Mouse (Mus musculus) kidney, adult 8-10 months (tissue): ENCODE measurements around the gene Zmynd19.

Experiments used
- DNase-seq, 2 experiments: peaks; one replicate each; pipeline ENCODE4 v3.0.0; 2022

The Zmynd19 gene

DNA sequence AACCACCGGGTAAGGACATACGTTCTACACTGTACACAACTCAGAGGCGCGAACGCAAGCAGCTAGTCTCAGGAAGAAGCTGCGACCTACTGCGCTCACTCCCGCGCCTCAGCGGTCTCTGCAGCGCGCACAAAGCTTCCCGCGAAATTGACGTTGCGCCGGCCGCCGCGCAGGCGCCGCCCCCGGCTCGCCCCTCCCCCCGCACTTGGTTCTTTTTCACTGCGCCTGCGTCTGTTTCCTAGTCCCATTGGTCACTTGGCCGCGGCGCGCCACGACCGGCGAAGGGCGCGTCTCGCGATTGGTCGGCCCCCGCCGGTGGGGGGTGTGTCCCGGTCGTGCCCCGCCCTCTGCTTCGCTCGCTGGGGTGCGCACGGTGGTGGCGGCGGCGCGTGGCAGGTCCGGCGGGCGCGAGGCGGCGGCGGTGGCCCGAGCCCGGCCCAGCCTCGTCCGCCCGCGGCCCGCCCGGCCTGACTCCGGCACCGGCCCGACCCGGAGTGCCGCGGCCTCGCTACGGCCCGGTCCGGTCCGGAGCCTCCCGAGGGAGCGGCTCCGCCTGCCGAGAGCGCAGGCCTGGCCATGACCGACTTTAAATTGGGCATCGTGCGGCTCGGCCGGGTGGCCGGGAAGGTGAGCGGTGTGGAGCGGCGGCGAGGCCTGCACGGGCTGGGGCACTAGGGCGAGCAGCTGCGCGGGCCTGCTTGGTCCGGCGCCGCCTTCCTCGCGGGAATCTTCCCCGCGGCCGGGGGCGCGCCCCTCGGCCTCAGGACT, at the start of gene Zmynd19:
TSS of gene Zmynd19 (plus strand) at position 372 of the 768 bp plus-strand sequence.
- DNase-seq, result peak; percentile 96 to 97

DNA sequence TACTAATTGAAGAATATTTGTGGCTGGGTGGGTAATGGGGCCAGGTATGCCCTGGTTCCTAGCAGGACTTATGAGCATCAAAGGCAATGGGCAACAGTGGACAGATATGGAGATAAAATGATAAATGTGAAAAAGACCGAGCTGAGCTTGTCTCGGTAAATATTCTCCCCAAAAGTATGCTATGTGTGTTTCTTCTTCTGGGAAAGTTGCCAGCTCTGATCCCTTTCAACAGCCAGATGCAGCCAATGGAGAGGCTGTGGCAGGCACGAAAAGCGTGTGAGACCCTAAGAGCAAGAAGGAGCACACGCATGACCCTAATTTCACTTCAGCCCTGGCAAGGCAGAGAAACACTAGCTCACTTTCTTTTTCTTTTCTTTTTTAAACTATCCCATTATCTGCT, 48.5 kb upstream of the Zmynd19 start:
- DNase-seq, result no peak

DNA sequence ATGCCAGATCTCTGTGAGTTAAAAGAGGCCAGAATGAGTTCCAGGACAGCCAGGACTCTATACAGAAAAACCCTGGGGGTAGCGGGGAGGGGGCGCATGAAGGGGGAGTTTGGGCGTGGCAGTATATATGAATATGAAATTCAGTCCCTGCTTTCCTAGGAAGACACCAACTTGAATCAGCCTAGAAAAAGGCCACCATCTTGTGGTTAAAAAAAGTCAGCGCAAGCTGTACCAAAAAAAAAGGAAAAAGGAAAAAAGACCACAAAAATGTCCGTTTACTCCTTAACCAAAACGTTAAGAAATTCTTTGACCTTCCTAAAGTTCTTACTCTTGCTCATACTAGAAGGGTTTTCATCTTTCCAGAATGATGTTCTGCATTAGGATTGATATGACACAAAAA, 46.6 kb upstream of the Zmynd19 start:
- no peak for DNase-seq

DNA sequence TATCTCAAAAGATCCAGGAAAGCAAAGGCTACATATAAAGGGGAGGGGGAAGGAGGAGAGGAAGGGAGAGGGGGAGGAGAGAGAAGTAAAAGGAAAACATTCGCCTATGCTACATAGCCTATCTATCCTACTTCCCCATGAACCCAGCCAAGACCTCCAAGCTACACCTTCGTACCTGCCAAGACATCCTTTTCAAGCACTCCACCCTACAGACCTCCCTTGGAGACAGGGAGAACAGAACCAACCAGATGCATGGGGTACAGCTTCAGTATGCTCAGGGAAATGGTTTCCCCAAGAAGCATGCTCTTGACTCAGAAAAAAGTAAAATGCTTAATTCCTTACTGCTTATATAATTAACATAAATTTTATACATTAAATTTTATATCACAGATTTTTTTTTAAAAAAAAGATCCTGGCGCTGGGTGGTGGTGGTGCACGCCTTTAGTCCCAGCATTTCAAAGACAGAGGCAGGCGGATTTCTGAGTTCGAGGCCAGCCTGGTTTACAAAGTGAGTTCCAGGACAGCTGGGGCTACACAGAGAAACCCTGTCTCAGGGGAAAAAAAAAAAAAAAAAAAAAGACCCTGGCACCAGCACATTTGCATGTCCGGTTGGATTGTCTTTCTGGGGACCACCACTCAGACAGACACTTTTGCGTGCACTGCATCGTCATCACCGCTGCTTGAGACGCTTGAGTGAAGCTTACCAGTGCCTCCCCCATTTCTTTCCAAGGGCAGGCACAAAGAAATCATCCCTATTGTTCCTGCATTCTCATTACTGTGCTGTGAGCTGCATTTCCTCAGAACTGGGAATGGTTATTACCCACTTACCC, 44.6 kb upstream of the Zmynd19 start:
- DNase-seq, result no peak

DNA sequence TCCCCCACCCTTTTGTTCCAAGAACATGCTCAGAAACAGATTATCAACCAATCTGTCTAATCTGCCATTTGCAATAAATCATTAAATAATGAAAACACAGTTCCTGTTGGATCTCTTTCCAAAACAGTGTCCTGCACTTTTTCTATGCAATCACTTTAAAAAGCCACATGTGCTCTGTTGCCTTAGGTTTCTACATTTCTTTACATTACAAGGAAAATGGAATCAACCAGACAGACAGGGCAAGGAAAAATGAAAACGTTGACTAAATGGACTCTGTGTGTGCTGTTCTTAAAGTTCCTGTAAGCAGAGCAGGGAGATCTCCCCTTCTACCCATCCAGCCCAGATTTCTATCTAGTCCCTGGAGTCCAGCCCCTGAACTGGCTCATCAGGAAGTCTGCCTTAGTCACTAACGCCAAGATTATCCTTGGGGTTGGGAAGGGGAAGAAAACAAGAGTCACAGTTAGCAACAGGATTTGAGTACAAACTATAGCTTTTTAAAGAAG, 43.9 kb upstream of the Zmynd19 start:
- DNase-seq, result no peak

DNA sequence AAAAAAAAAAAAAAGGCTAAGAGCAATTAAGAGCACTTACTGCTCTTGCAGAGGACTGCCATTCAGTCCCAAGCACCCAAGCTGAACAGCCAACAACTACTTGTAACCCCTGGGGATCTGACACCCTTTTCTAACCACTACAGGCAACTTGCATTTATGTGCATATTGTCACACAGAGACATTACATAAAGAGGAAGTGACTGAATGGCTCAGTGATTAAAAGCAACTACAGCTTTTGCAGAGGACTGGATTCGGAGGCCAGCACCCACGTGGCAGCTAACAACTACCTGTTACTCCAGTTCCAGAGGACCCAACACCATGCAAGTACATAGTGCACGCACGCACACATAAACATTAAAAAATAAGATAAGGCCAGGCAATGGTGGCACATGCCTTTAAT, 39.1 kb upstream of the Zmynd19 start:
- DNase-seq, result no peak

DNA sequence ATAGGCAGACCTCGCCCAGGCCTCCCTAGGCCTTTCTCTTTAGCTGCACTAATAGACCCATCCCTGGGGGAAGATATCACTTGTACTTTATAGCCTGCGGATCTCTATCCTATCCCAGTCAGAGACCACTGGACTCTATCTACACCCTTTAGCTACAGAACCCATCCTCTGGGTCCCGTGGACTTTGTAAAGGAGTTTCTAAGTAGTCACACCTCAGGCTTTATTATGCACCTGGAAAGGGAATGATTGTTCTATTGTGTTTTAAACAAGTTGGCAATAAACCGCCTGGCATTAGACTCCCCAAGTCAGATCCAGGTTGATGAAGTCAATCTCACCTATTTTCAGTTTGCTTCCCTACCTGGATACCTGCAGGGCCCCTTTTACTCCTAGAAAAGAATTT, 37.4 kb upstream of the Zmynd19 start:
- DNase-seq, result no peak

DNA sequence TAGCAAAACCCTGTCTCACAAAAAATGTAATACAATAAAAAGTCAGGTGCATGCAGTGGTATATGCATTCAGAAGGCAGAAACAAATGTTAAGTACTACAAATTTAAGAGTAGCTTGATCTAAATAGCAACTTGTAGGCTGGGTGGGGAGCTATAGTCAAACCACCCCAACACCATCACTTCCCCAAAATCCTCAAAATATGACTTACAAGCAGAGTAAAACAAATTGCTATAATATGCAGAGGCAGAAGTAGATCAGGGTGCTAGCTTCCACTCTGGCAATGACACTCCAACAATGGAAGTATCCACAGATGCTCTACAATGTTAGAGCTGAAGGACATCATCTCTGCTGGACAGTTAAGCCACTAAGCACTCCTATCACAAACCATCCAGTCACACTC, 37.0 kb upstream of the Zmynd19 start:
- no peak for DNase-seq

DNA sequence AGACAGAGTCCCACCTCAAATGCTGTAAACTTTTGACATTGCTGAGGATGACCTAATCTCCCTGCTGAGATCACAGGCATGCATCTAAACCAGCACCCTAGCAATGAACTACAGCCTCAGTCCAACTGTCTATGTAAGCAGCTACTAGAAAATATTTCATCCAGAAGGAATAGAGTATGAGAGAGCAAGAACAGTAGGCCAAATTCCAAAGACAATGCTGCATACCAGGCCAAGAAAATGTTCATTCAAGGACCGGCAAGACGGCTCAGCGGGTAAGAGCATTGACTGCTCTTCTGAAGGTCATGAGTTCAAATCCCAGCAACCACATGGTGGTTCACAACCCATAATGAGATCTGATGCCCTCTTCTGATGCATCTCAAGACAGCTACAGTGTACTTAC, 34.8 kb upstream of the Zmynd19 start:
- no peak for DNase-seq

DNA sequence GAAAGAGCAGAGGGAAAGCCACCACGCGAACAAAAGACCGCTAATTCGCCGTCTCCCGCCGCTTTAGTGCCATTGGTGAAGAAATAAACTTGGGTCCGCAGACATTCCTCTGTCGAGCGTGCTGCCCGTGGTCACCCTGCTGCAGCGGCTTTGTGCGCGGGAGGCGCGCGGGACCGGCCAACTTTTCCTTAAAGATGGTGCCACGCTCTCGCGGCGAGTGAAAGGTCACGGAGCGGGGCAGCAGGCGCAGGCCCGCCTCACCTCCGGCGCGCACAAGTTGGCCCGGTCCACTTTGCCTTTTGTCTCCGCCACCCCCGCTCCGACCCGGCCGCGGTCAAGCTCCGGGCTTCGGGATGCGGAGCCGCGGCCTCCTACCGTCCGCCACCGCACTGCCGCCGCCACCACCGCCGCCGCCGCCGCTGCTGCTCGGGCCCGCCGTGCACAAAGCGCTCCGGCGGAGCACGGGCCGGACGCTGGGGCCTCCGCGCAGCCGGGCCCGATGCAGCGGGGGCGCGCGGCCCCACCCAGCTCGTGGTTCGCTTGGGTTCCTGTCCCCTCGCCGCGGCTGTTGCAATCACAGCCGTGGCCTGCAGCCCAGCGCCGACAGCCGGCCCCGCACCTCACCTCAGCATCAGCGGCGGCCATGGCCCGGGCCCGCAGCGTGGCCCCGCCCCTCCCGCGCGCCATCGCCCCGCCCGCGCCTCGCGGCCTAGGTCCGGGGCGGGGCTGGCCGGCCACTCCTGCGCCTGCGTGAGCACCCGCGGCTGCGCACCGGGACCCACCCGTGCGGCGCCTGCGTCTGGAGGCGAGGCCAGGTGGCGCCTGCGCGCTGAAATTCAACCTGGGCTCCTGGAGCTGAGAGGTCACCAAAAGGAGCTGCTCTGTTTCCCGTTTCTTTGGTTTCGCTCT, 30.4 kb upstream of the Zmynd19 start, which contains the start of gene Ehmt1:
TSS of gene Ehmt1 (minus strand) at position 685 of the 909 bp plus-strand sequence.
- peak; percentile 93 to 94 for DNase-seq

DNA sequence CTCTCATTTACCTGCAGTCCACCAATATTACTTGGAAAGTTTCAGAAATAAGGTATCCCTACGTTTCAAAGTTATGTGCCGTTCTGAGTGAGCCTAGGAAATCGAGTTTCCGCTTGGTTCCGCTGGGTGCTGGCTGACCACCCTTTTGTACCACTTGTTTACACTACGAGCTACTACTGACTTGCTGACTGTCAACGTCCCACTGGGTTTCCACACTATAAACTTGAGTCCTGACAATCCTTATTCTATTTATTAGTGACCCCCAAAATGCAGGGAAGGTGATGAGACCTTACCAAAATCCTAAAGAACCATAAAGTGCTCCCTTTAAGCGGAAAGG, 29.8 kb upstream of the Zmynd19 start:
- DNase-seq, result no peak

DNA sequence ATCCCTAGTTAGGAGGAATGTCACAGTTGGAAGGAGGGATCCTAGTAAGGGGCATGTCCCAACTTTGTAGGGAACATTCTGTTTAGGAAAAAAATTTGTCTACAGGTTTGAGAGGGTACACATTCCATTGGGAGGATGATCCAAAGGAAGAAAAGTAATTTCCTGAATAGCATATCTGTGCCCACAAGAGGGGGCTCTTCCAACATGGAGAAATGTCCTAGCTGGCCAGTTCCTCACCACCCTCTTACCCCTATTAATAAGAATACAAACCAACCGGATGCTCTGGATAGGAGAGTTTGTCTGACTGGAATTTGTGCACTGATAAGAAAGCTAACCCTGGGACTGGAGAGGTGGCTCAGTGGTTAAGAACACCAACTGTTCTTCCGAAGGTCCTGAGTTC, 26.0 kb upstream of the Zmynd19 start:
- peak in 1 of 2 experiments; percentile 21 for DNase-seq

DNA sequence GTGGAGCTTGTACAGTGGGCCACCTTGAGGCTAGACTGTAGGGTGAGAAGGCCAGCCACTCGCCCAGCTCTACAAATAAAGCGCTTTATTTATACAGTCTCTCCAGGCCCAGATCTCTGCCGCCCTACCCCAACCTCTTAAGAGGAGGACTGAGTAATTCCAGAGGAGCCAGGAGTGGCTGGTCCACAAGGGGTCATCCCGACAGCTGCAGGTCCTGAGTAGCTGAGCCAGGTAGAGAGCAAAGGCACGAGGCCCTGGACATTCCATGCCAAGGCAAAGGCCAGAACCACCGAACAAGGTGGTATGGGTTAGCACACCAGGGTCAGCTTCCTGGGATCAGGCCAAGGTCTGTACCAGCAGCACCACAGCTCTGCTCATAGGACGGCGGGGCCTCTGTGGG, 24.3 kb upstream of the Zmynd19 start:
- no peak for DNase-seq

DNA sequence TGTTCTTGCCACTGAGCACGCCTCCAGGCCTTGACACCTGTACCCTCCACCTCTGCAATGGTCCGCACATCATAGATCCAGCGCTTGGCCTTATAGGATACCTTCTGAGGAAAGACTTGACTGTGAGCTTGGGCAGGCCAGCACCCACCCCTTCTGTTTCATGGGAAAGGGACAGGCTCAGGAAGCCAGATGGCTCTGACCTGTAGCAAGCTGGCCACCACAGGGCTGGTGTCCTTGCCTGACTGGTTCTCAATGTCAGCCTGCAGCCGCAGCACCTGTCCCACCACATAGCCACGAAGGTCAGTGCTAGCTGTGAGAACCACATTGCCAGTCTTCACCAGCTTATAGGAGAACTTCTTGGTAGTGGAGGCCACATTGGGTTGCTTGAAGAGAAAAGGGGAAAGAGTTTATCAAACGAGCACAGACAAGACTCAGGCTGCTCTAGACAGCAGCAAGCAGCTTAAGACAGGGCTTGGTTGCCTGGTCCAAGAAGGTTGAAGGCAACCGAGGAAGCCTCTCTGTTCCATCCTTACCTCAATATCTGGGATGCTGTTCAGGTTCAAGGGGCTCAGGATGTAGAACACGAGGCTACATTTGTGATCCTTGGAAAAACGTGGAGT, 23.1 kb upstream of the Zmynd19 start:
- no peak for DNase-seq

DNA sequence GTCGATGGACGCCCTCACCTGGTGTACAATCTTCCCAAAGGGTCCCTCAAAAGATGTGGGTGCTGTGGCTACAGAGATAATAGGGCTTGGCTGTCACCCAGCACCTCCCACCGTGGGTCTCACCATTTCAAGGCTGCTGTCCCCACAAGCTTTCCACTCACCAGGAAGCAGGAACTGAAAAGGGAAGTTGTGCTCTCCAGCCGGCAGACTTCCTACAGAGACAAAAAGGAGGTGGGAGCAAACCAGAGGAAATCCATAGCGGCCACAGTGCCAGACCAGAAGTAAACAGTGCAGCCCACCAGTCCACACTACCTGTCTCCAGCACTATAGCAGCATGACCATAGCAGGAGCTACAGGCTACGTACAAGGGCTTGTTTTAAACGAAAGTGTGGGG, 22.6 kb upstream of the Zmynd19 start:
- no peak for DNase-seq

DNA sequence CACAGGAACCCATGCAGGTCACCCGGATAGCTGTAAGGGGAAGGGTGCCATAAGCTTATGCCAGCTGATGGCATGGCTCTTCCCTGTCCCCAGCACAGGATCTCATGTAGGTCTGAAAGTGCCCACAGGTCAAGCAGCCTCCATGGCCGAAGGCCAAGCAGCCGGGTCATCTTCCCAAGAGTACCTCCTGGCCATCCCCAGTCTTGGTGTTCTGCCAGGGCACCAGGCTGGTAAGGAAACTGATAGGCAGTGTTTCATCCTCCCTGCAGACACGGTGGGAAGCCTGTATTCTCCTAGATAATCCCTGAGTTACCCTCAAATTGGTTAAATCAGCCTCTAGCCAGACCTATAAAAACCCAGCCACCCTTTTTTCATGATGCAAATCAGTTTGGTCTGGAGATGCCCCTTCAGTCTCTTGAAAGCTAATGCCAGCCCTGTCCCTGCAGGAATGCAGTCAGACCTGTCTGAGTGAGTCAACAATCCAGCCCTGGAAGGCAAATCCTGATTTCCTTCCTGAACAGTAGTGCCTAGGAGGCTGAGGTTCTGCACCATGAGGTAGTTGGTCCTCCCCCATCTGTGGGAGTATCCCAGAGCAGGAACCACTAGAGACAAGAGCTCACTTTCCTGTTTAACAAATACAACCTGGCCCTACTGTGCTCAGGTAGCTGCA, 21.6 kb upstream of the Zmynd19 start:
- DNase-seq, result peak; percentile 50 to 84

DNA sequence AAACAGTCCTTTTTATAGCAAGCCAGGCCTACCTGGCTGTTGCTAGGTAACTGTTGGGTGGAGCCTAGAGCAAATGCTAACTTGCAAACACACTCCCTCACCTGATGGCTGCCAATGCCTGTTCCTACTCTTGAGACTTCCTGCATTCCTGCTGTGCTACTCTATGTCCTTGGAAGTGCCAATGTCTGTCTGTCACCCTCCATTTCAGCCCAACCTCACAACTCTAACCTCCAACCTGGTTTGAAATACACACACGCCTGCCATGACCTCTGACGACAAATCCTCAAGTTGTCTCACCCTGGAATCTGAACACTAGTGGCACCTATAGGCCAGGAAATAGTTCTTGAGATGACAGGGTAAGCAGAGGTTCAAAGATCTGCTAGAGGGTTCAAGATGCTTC, 20.5 kb upstream of the Zmynd19 start:
- DNase-seq, result peak; percentile 39 to 76

DNA sequence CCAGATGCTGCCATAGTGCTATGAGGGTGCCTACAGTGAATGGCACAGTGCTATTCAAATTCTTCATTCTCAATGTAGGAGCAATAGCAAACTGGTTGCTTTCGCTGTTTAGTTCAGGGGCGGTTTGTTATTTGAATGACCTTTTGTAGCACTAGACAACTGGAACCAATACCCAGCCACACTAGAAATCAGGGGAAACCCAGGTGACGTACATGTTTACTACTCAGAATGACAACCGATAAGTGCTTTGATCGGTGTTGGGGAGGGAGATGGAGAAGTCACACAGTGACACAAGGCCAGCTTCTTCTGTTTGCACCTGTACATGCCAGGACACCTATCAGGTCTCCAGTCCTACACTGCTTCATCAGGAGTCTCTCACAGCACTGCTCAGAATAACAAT, 20.0 kb upstream of the Zmynd19 start:
- no peak for DNase-seq

DNA sequence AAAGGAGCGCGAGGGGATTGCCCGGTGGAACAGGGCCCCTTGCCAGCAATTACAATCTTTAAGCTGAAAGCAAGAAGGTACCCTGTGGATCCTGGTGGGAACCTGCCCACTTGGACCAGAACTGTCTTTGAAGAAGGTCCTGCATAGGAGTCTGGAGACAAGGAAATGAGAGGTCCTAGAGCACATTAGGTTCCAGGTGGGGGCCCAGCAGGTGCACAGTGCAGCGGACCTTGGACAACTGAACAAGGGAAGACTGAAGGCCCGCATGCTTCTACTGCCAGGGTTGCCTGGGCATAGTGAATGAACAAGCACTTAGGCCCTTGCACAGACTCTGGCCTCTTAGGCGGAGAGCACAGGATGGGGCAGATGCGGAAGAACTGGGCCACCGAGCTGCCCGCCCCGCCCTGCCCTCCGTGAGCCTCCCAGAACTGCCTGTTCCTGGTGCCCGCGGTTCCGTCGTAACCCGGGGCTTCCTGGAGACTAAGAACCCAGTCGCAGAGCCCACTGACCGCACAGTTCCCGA, 15.1 kb upstream of the Zmynd19 start:
- DNase-seq, result peak; percentile 52 to 70

DNA sequence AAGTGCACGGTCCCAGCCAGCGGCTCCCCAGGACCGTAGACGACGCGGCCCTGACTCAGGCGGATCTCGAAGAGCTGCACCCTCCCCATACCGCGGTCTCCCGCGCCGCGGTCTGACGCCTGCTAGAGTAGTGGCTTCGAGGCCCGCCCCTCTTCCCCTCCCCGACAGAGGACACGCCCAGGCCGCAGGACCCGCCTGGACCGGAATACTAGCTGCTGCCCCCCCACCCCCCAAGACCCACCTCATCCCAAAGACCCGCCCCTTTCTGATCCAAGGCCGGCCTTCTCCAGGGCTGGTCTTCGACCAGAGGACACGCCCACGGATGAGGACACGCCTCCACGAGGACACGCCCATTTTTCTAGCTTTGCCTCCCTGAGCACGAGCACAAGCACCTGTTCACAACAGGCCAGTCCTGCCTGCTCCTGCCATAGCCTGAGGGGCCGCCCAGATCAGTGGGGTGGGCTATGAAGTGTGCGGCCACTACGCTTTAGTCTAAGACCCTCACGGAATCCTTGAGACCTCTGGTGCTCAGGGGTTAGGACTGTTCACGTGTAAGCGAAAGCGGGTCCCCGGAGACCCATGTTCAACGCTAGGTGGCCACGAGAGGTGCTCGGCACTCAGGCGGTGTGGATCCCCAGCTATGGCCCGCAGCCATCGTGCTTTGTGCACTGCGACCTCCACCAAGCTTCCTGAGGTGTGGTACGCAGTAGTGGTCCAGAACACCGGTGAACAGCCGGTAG, 14.4 kb upstream of the Zmynd19 start, which contains the start of gene Arrdc1:
TSS of gene Arrdc1 (minus strand) at position 196 of the 740 bp plus-strand sequence.
- peak; percentile 96 to 97 for DNase-seq

DNA sequence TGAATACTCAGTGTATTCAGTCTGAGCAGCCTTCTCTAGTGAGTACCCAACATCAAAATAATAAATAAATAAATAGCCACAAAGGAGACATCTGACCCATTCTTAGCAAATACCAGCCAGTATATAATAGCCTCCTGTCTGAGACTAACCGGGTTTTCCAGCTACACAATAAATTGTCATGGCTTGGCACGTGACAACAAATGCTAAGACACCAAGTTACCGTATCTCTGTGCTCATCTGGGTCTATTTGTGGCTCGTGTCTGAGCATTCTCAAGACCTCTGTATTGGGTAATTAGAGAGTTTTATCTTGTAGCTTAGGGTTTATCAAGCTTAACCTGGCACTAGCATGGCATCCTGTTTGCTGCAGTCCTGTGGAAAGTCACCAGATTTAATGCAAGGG, 7.5 kb upstream of the Zmynd19 start:
- DNase-seq, result no peak
